Mouse (Mus musculus) liver, embryonic 18 days (tissue): ENCODE measurements around the gene Hmx3. TPM values are rescaled to one million over a fixed set of nuclear protein-coding genes. Genes with fewer than 3 reads are reported as not detected.

ENCODE experiments used
- polyA plus RNA-seq: library from polyadenylated mRNA; depleted of rRNA; stranded (reverse); fragments of >200 nt; gene quantifications from 2 replicates; pipeline ENCODE4 v1.2.3, GENCODE M21; 2012; rRNA removed

The Hmx3 gene
- not detected in 2 replicates for polyA plus RNA-seq

GRCm38 (mm10) chr7:131542115-131542871, at the start of gene Hmx3:
Hmx3 (plus strand) TSS chr7:131542867.

DNA sequence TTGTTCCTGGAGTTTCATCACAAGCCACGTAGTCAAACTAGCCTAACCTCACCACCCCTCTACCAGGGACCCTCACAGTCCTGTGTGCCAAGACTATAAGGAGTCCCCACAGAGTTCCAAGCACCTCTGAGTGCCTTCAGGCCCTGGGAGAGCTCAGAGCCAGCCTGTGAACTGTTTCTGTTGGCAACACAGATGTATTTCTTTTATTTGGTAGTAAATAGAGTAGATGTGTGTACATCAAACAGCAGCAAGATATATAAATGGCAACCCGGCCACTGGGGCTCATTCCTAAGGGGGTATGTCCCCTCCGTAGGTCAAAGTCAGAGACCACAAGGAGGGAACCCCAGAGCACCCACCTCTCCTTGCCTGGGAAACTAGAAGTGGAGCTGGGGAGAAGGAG, 5.8 kb downstream of the Hmx3 start, which contains the start of gene Hmx2:
Gene Hmx2 (plus strand): TSS at position 301 of the 400 bp plus-strand sequence.

DNA sequence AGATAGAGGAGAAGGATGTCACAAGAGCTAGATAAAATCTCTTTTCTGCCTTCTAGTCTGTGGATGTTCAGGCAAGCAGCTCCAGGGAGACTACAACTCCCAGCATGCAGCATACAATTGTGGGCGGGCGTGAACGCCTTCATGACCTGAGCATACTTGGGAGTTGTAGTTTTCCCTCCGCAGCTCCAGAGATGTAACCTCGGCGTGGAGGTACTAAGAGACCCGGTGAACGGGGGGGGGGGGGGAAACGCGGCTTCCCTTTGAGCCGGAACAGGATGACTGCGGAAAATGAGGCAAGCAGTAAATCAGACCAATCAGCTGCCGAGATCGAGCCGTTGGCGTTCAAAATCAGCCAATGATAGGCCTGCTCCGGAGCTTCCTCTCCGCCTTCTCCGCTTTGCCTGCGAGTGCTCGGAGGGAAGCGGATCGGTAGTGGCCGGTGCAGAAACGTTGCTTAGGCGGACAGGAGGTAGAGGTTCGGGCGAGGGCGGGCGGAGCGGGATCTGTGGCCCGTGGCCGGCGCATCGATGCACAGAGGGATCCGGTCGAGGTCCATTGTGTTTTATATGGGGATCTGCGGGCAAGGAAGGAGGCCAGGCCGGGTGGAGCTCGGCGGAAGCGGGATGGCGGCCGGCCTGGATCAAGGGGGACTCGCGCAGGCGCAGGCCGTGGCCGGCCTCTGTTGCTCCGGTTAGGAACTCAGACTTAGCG, 17.5 kb downstream of the Hmx3 start, which contains the start of gene Bub3:
Gene Bub3 (plus strand): TSS at position 237 of the 711 bp plus-strand sequence.

Other genes starting within 250 kb of the Hmx3 start
- gene Cuzd1, start 220.6 kb upstream of the Hmx3 start, polyA plus RNA-seq, result 0.02 TPM in 1 of 2 replicates, not detected in the other
- gene Fam24b, start 213.4 kb upstream of the Hmx3 start, polyA plus RNA-seq, result 0.08 and 0.14 TPM in 2 replicates
- gene Fam24a, start 209.0 kb upstream of the Hmx3 start, polyA plus RNA-seq, result not detected in 2 replicates
- 3.1 and 3.6 TPM in 2 replicates for gene 2310057M21Rik, start 180.1 kb upstream of the Hmx3 start, polyA plus RNA-seq
- gene Pstk, start 171.7 kb upstream of the Hmx3 start, polyA plus RNA-seq, result 16.8 TPM in 2 replicates
- 6.4 TPM in 2 replicates for gene Ikzf5, start 132.3 kb upstream of the Hmx3 start, polyA plus RNA-seq
- 13.7 and 13.9 TPM in 2 replicates for gene Acadsb, start 132.3 kb upstream of the Hmx3 start, polyA plus RNA-seq
- gene Hmx2, start 5.9 kb downstream of the Hmx3 start, polyA plus RNA-seq, result not detected in 2 replicates
- 54.2 and 55.3 TPM in 2 replicates for gene Bub3, start 17.4 kb downstream of the Hmx3 start, polyA plus RNA-seq